Mouse (Mus musculus) ES-CJ7 (cell line): ENCODE results near the gene Vmn2r19.
"Not testable (repeated sequence)": the region's sequence is repeated elsewhere in the genome, so short reads cannot be mapped to it uniquely, and the experiment has no call there.

Source experiments
- DNase-seq: peaks from one replicate; pipeline ENCODE4 v3.0.0; 2011; ENCODE audit warnings: low read depth, low spot score

Vmn2r19 gene

GRCm38 (mm10) chr6:123308033-123308432, at the start of gene Vmn2r19:
TSS of gene Vmn2r19 (plus strand) at chr6:123308333.
- no peak for DNase-seq

GRCm38 (mm10) chr6:123258946-123259345, 49.2 kb upstream of the Vmn2r19 start:
- DNase-seq = peak; percentile 9

DNA sequence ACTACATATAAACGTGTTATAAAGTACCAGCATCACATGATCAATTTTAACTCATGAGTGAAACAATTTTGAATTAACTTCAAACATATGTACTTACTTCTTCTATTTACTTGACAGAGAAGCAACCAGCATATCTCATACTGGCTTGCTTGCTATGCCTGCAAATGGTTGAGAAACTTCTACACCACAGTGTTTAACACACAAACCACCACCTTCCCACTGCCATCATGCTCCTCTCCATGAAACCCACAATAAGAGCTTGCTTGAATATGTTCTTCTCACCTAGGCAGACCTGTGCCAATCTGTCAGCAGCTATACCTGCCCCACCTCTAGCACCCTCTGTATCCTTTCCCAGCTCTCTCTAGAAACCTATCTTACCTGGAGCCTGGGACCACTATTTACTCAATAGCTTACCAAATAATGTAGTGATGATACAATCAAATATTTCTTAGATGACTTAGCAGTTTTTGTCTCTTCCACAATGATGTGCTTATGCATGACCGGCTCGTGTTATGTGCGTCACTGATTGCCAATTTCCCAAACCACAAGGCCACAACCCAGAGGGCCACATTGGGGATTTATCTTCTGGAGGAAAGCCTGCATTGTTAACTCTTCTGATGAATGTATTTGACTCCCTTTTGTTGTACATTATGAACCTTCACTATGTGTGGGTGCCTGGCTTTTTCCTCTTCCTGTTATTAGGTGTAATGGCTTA, 48.1 kb upstream of the Vmn2r19 start:
- no peak for DNase-seq

DNA sequence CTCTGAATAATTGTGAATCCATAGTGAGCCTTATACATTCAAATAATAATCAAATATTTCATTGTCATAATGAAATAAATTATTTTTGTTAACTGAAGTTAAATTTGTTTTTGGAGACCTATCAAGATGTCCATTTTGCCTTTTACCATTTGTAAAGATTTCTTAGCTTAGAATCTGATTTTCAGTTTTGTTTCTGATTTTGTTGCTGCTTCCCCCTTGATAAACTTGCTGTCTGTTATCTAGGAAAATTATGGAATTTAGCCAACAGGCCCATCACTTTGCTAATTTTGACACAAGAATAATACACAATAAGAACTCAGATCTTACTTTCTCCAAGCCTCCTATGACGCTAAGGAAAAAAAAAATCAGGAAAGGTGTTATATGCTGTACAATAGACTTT, 47.3 kb upstream of the Vmn2r19 start:
- DNase-seq = no peak

DNA sequence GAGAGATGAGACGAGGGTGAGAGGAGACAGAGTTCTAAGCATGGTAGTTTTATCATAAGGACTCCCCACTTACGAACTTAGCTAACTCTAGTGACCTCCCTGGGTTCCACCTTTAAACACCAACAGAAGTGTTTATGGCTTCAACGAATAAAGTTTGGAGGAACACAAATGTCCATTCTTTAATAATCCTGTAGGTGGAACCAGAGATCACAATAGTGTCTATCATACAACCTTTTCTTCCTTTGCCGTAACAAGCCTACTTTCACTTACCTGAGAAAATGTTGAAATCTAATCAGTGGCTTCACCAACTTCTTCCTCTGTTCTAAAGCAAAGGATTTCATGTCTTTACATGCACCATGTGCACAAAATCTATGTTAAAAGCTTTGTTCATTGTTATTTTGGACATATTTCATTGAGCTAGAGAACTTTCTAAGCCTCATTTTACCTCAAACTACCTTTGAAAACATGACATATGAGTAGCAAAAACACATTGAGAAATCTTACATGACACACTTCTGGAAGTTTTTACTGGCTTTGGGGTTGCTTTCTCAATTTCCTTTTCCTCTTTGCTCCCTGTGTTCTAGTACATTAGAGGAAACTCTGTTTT, 46.5 kb upstream of the Vmn2r19 start, which contains the start of gene Clec4d:
Clec4d (plus strand) TSS at position 557 of the 607 bp plus-strand sequence.
- no peak for DNase-seq

GRCm38 (mm10) chr6:123264194-123264593, 43.9 kb upstream of the Vmn2r19 start:
- DNase-seq = no peak

- no peak for DNase-seq
These were observed 42.3 kb upstream of the Vmn2r19 start for GRCm38 (mm10) chr6:123265809-123266208.

DNA sequence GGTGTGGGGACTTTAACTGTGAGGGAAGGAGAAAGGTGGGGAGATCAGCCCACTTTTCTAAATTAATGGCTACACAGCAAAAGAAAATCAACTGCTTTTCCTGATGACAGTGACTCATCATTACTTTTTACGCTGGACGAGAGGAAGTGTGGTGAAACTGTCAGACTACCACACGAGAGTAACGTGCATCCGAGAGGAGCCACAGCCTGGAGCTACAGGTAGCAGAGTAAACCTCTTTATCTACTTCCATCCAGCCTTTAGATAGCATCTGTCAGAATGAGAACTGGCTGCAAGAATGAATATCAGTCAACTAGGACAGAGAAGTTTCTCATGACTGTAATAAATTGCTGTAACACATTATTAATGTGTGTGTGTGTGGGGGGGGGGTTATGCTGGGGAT, 41.2 kb upstream of the Vmn2r19 start:
- no peak for DNase-seq

- DNase-seq = no peak
These were observed 28.7 kb upstream of the Vmn2r19 start for GRCm38 (mm10) chr6:123279443-123279842.

- DNase-seq = no peak
These were observed 21.8 kb upstream of the Vmn2r19 start for GRCm38 (mm10) chr6:123286311-123286710.

DNA sequence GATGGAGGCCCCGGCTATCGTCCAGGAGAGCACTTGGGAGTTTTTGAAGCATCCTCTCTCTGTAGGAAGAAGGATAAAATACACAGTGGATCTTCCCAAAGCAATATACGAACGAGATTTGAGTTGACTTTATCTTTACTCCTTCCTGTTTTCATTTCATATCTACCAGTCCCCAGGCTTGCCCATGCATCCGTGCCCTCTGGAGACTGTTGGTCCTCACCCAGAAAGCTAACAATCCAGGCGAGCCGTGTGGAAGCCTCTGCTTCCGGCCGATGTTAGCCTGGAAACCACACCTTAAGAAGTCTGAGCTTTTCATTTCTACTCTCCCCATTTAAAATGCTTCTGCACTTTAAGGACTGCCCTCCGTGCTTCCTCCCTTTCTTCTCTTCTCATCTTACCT, 19.2 kb upstream of the Vmn2r19 start:
- no peak for DNase-seq

DNA sequence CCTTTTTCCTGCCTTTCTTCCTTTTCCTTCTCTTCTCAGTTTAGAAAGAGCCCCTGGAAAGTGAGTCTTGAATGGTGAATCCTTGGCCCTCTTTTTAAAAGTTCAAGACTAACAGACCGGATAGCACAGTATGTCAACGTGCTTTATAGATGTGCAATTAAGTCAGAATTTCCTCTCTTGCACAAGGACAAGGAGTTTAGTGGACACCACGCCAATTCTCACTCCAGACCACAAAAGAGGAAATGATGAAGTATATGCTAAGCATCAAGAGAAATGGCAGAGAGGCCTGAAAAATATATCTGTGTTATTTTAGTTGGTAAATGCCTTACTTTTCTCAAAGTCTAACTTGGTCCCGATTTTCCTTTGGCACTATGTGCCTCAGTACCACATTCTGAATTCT, 18.4 kb upstream of the Vmn2r19 start, which contains the start of gene Clec4e:
Clec4e (minus strand) TSS at position 118 of the 400 bp plus-strand sequence.
- no peak for DNase-seq

DNA sequence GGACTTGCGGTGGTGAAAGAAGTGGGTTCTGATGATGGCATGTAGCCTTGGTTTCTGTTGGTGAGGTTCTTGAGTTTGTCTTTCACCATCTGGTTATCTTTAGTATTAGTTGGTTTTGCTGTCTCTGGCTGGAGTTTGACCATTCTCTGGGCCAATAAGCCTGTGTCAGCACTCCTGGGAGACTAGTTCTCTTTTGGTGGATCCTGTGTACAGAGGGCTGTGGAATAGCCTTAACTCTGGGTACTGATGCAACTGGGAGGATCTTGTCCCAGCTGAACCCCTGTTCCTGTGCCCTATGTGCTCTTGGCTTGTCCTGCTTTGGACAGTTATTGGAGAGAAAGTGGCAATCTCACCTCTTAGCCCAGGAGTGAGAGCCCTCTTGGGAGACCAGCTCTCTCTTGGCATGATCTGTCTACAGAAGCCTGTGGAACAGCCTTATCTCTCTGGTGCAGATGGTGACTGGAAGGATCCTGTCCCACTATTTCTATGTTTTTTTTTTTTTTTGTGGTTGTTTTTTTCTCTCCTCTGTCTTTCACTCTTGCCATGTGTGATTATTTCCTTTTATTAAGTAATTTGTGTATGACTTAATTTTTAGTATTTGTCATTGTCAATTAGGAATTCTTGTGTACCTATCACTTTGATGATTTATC, 15.3 kb upstream of the Vmn2r19 start:
- DNase-seq = no peak

DNA sequence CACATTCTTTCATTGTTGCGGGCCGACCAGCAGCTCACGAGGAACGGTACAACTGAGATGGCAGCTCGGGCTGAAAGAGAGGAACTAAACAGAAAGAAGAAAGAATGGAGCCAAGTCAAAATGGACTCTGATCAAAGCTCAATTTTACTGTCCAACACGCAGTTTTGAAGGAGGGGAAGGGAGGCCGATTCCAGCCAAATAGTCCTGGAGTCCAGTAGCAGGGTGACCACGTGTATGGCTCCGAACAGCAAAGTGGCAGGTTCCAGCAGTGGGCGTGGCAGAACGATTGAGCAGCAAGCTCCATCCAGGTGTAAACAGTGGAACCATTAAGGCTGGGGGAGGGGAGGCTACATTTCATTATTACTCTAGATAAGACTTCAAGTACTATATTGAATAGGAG, 14.6 kb upstream of the Vmn2r19 start:
- DNase-seq = not testable (repeated sequence)

GRCm38 (mm10) chr6:123296687-123297086, 11.4 kb upstream of the Vmn2r19 start:
- DNase-seq = no peak

GRCm38 (mm10) chr6:123306315-123306714, 1.8 kb upstream of the Vmn2r19 start:
- DNase-seq = not testable (repeated sequence)

- peak; percentile 64 for DNase-seq
These were observed 24.4 kb downstream of the Vmn2r19 start for GRCm38 (mm10) chr6:123332503-123332902.

- DNase-seq = peak; percentile 33
These were observed 32.0 kb downstream of the Vmn2r19 start for GRCm38 (mm10) chr6:123340093-123340492.

DNA sequence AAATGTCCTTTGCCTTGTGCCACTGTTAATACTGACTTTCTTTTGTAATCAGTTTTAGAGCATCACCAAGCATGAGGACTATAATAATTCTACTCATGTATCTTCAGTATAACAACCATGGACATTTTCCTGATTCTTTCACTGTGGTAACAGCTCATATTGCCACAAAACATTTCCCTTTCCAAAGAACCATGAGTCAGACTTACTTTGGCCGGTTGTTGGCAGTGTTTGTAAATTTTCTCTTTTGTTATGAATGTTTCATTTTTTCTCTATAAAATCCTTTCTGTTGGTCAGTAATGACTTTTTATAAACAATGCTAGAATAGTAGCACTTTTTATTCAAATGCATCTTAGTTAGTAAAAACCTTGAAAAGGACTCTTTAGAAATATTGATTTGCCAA, 38.0 kb downstream of the Vmn2r19 start:
- no peak for DNase-seq
